Mouse (Mus musculus) myocyte (in vitro differentiated cells): ENCODE results near the gene Togaram2. TPM values are rescaled to one million over a fixed set of nuclear protein-coding genes. Genes with fewer than 3 reads are reported as not detected.
A peak's percentile ranks its signal among the peaks of the same experiment; 100 is the strongest.

Source experiments
- H3K27me3 ChIP-seq: one replicate; pipeline ENCODE4 v1.6.1; 2011; ENCODE audit not compliant: control insufficient read depth, insufficient read depth, insufficient read length
- H3K36me3 ChIP-seq: one replicate; pipeline ENCODE4 v1.6.1; 2011; ENCODE audit not compliant: control insufficient read depth, insufficient read depth
- H3K4me2 ChIP-seq: one replicate; pipeline ENCODE4 v1.6.1; 2011; ENCODE audit warnings: low read depth, control low read depth
- H3K4me3 ChIP-seq: one replicate; pipeline ENCODE4 v1.5.1; 2011; ENCODE audit warnings: mild to moderate bottlenecking, control low read depth, moderate library complexity
- H3K79me2 ChIP-seq: one replicate; pipeline ENCODE4 v1.6.1; 2011; ENCODE audit not compliant: control insufficient read depth, insufficient read depth
- H3ac ChIP-seq: one replicate; pipeline ENCODE4 v1.6.1; 2011; ENCODE audit not compliant: control insufficient read depth, insufficient read length
- CEBPB ChIP-seq: IDR thresholded peaks from 2 replicates; pipeline ENCODE4 v1.6.1; 2011; ENCODE audit warnings: mild to moderate bottlenecking, moderate library complexity; ENCODE audit not compliant: poor library complexity, insufficient read depth, severe bottlenecking
- E2F4 ChIP-seq: IDR thresholded peaks from one replicate; pipeline ENCODE4 v1.6.1; 2011; ENCODE audit warnings: mild to moderate bottlenecking, control low read depth, moderate library complexity; ENCODE audit not compliant: insufficient read depth
- MAX ChIP-seq: IDR thresholded peaks from one replicate; pipeline ENCODE4 v1.6.1; 2011; ENCODE audit warnings: low read depth, mild to moderate bottlenecking, control low read depth
- MYOD1 ChIP-seq, 3 experiments: IDR thresholded peaks; one replicate each; pipeline ENCODE4 v1.6.1; 2011; ENCODE audit warnings: control low read depth in 2 of 3, low read depth in 2 of 3, mild to moderate bottlenecking in 2 of 3, moderate library complexity in 1 of 3; ENCODE audit not compliant: insufficient read length in 2 of 3, control insufficient read depth in 1 of 3
- MYOG ChIP-seq, 3 experiments: IDR thresholded peaks; one replicate each; pipeline ENCODE4 v1.6.1; 2011; ENCODE audit warnings: control low read depth in 2 of 3, low read depth in 2 of 3, mild to moderate bottlenecking in 2 of 3; ENCODE audit not compliant: insufficient read length in 2 of 3, control insufficient read depth in 1 of 3, insufficient read depth in 1 of 3
- POLR2A ChIP-seq: IDR thresholded peaks from one replicate; pipeline ENCODE4 v1.6.1; 2011; ENCODE audit warnings: low read depth, mild to moderate bottlenecking, control low read depth, moderate library complexity; ENCODE audit not compliant: insufficient read length
- POLR2AphosphoS2 ChIP-seq: IDR thresholded peaks from one replicate; pipeline ENCODE4 v1.6.1; 2011; ENCODE audit warnings: low read depth, control low read depth; ENCODE audit not compliant: insufficient read length
- REST ChIP-seq: IDR thresholded peaks from one replicate; pipeline ENCODE4 v1.6.1; 2011; ENCODE audit warnings: mild to moderate bottlenecking, control low read depth, moderate library complexity; ENCODE audit not compliant: insufficient read depth, insufficient read length
- SRF ChIP-seq: IDR thresholded peaks from one replicate; pipeline ENCODE4 v1.6.1; 2011; ENCODE audit warnings: low read depth; ENCODE audit not compliant: control insufficient read depth, insufficient read length
- TCF12 ChIP-seq: IDR thresholded peaks from one replicate; pipeline ENCODE4 v1.6.1; 2011; ENCODE audit warnings: mild to moderate bottlenecking, control low read depth; ENCODE audit not compliant: poor library complexity, insufficient read depth, severe bottlenecking
- TCF3 ChIP-seq: IDR thresholded peaks from one replicate; pipeline ENCODE4 v1.6.1; 2011; ENCODE audit warnings: low read depth, control low read depth; ENCODE audit not compliant: insufficient read length
- USF1 ChIP-seq: IDR thresholded peaks from one replicate; pipeline ENCODE4 v1.6.1; 2011; ENCODE audit warnings: low read depth, mild to moderate bottlenecking, control low read depth, moderate library complexity
- polyA plus RNA-seq: library from polyadenylated mRNA; unstranded; fragments of >200 nt; fragmentation: generic; extraction: Trizol; gene quantifications from one replicate; pipeline ENCODE4 v1.2.1, GENCODE M21; 2012; ENCODE audit warnings: missing spikeins

Togaram2 gene
- polyA plus RNA-seq, 1 experiment = 0.31 TPM

DNA sequence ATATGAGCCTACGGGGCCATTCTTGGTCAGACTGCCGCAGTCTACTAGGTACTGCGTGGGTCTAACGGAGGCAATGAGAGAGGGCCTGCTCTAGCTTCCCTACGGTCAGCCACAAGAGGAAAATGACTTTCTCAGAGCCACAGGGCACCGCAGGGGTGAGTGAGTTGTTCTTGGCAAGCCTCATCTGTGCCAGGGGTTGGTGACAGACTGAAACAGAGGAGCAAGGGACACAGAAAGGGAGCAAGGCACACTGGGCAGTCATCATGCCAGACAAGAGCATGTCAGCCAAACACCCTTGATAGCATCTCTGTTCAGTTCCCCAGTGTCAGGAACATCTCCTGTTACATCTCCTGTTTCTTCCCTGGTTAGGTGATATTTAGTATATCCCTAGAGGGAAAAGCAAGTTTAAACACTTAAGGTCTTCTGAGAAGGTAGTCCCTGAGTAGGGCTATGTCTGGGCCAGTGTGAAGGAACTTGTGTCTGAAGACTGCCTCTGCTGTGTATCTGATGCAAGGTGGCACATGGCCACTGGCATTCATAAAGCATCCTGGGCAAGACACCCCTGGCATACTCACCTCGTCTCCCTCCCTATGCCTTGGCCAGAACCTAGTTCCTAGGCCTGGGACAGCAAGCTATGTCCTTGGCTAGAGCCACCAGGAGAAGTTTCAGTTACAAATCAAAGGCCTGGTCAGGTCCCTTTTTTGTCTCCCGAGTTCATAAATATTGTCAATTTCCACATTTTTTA, 45.0 kb downstream of the Togaram2 start:
- no peak overlapping the region for H3ac ChIP-seq
- H3K4me3 ChIP-seq = no peak overlapping the region

DNA sequence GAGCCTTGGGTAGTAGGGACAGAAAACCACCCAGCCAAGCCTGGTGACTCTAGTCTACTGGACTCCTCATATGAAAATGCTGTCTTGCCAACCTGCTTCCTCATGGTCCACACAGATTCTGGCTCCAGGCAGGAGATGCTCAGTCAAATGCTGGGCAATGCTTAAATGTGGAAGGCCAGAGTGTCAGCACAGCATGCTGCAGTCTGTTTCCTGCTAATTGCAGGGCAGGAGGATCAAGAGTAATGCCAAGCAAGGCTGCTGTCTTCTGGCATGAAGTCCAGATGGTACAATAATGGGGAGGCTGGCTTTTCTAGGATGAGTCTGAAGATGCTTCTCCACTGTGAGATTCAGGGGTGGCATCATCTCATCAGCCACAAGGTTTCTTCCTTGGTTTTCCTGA, 47.4 kb downstream of the Togaram2 start:
- Histone ChIP-seq H3K79me2 (no peaks in the 10 kb centered on the region), H3K4me3 (no peak overlapping the region), H3K36me3 (no peaks in the 10 kb centered on the region), H3K27me3 (no peaks in the 10 kb centered on the region), H3K4me2 (no peak overlapping the region), H3ac (no peak overlapping the region)
- no peak for TF ChIP-seq E2F4
- TF ChIP-seq MYOG (IDR thresholded peaks at IDR 0.05; ENCODE audit: control insufficient read depth in 1 of 3, insufficient read depth in 1 of 3, insufficient read length in 2 of 3, low read depth in 2 of 3) = no peak

More for the DNA sequence above, 45.0 kb downstream of the Togaram2 start:
- no peak for TF ChIP-seq POLR2A
- TF ChIP-seq SRF = no peak
- no peaks in the 10 kb centered on the region for H3K27me3 ChIP-seq
- H3K4me2 ChIP-seq = no peak overlapping the region
- H3K79me2 ChIP-seq = no peaks in the 10 kb centered on the region
- no peaks in the 10 kb centered on the region for H3K36me3 ChIP-seq

DNA sequence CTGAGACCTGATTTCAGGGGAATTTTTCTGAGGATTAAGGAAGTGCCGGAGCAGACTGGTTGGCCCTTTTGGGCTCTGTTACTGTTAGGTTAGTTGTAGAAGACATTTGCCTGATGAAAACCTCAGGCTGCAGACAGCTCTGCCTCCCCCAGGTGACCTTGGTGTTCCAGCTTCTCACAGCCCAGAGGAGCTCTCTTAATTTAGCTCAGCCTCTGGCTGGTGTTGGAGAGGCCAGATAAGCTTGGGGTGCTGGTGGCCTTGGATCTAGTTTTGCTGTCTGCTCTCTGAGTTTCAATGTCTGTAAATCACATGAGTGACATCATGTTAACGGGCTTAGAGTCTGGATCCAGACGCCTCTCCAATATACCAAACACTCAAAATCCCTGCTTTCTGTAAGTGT, 48.0 kb downstream of the Togaram2 start:
- TF ChIP-seq MAX (no peak), TCF3 (no peak), MYOD1 (IDR thresholded peaks at IDR 0.05; ENCODE audit: control insufficient read depth in 1 of 3, insufficient read length in 2 of 3, low read depth in 2 of 3) (no peak), CEBPB (no peak), REST (no peak), TCF12 (no peak), SRF (no peak), POLR2A (no peak), E2F4 (no peak), MYOG (IDR thresholded peaks at IDR 0.05; ENCODE audit: control insufficient read depth in 1 of 3, insufficient read depth in 1 of 3, insufficient read length in 2 of 3, low read depth in 2 of 3) (no peak), POLR2AphosphoS2 (no peak), USF1 (no peak)
- Histone ChIP-seq H3K79me2 (no peaks in the 10 kb centered on the region), H3K27me3 (no peaks in the 10 kb centered on the region), H3K4me3 (no peak overlapping the region), H3K4me2 (no peak overlapping the region), H3ac (no peak overlapping the region), H3K36me3 (no peaks in the 10 kb centered on the region)

DNA sequence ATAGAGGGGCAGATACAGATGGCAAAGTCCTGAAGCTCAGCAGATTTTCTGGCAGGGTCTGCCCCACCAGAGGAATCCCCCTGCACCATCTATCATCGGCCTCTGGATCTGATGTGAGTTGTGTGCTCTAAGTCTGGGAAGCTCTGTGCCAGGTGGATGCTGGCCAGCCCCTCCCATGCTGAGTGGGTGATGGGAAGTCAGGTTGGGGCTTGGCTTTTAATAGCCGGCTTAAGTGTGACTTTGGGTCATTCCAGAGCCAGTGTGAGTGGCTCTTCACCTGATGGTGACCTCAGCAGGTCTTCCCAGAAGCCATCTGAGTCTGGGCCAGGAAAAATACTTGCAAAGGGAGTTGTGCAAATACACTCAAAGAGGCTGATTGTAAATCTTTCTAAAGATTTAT, 57.6 kb downstream of the Togaram2 start:
- Histone ChIP-seq H3K4me3 (no peak overlapping the region), H3K4me2 (no peak overlapping the region), H3ac (no peak overlapping the region), H3K36me3 (no peaks in the 10 kb centered on the region), H3K27me3 (peaks cover 6% of the 10 kb centered on the region), H3K79me2 (no peaks in the 10 kb centered on the region)
- TF ChIP-seq MYOG (IDR thresholded peaks at IDR 0.05; ENCODE audit: control insufficient read depth in 1 of 3, insufficient read depth in 1 of 3, insufficient read length in 2 of 3, low read depth in 2 of 3) (no peak), MAX (no peak), SRF (no peak), USF1 (no peak), TCF12 (no peak), E2F4 (no peak), POLR2AphosphoS2 (no peak), MYOD1 (IDR thresholded peaks at IDR 0.05; ENCODE audit: control insufficient read depth in 1 of 3, insufficient read length in 2 of 3, low read depth in 2 of 3) (no peak), TCF3 (no peak)

DNA sequence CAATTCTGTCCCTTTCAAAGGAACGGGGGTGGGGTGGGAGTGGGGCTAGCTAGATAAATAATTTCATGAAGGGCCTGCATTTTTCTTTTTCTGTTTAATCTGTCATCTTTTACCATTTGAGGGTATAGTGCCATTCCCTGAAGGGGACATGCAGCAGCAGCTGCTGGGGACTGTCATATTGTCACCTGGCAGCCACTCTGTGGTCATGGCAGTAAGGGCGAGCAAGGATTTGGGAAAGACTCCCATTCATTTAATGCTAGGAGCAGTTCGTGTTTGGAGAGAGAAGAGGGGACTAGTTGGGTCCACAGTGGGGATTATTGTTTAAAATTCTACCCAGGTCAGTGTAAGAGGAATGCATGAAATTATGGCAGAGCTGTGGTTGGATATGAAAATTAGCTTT, 63.4 kb downstream of the Togaram2 start:
- H3ac ChIP-seq = no peak overlapping the region
- no peak overlapping the region for H3K4me3 ChIP-seq
- TF ChIP-seq MYOD1 (IDR thresholded peaks at IDR 0.05; ENCODE audit: control insufficient read depth in 1 of 3, insufficient read length in 2 of 3, low read depth in 2 of 3) = peak in 1 of 3 experiments; percentile 82
- no peak for TF ChIP-seq MAX
- H3K79me2 ChIP-seq = no peaks in the 10 kb centered on the region
- H3K36me3 ChIP-seq = no peaks in the 10 kb centered on the region
- no peaks in the 10 kb centered on the region for H3K27me3 ChIP-seq
- H3K4me2 ChIP-seq = peak overlapping the region; percentile 24

DNA sequence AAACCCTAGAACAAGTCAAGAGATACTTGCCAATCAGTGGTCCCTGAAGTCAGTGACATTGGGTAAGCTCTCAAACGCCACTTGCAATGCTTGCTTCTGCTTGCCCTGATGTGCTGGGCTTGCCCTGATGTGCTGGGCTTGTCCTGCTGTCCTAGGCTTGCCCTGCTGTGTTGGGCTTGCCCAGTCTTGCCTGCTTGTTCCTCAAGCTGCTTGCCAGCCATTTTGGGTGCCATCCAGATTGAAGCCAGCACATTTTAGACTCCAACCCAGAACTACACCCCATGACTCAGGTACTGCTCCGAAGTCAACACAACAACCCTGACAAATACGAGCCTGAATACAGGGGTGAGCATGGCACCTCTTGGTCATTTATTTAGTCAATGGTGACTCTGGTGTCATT, 69.1 kb downstream of the Togaram2 start:
- no peaks in the 10 kb centered on the region for H3K36me3 ChIP-seq
- H3K4me2 ChIP-seq = no peak overlapping the region
- no peaks in the 10 kb centered on the region for H3K79me2 ChIP-seq
- TF ChIP-seq CEBPB = no peak
- no peak for TF ChIP-seq USF1
- TF ChIP-seq POLR2AphosphoS2 = no peak
- TF ChIP-seq E2F4 = no peak
- no peak for TF ChIP-seq REST
- no peak for TF ChIP-seq SRF
- TF ChIP-seq MAX = no peak
- no peak for TF ChIP-seq POLR2A
- no peak for TF ChIP-seq TCF12
- no peak for TF ChIP-seq TCF3
- no peak for TF ChIP-seq MYOG (IDR thresholded peaks at IDR 0.05; ENCODE audit: control insufficient read depth in 1 of 3, insufficient read depth in 1 of 3, insufficient read length in 2 of 3, low read depth in 2 of 3)
- TF ChIP-seq MYOD1 (IDR thresholded peaks at IDR 0.05; ENCODE audit: control insufficient read depth in 1 of 3, insufficient read length in 2 of 3, low read depth in 2 of 3) = no peak
- no peak overlapping the region for H3K4me3 ChIP-seq
- no peak overlapping the region for H3ac ChIP-seq
- H3K27me3 ChIP-seq = no peaks in the 10 kb centered on the region
